Mouse (Mus musculus) stomach, embryonic 14.5 days (tissue): ENCODE data around the gene Lsm10. TPM values are rescaled to one million over a fixed set of nuclear protein-coding genes. Genes with fewer than 3 reads are reported as not detected.

Source experiments
- ATAC-seq: fragments of 200-750 bp; cut with Nextera tagmentation; 2 replicates; pipeline ENCODE4 v1.8.0; 2017; ENCODE audit warnings: low read depth, moderate TSS enrichment; ENCODE audit not compliant: insufficient number of reproducible peaks, insufficient read depth, low FRiP score
- H3K27ac ChIP-seq: fragments of 300-500 bp; sonication (generic); 2 replicates; pipeline ENCODE4 v1.5.1; 2014; ENCODE audit warnings: mild to moderate bottlenecking, low read length, moderate library complexity, mixed read lengths
- H3K27me3 ChIP-seq: fragments of 300-500 bp; sonication (generic); 2 replicates; pipeline ENCODE4 v1.6.1; 2014; ENCODE audit warnings: low read length, control low read depth, mixed read lengths; ENCODE audit not compliant: control insufficient read depth, insufficient read depth
- H3K36me3 ChIP-seq: fragments of 300-500 bp; sonication (generic); 2 replicates; pipeline ENCODE4 v1.6.1; 2014; ENCODE audit warnings: mild to moderate bottlenecking, control low read depth, low read length, moderate library complexity, mixed read lengths; ENCODE audit not compliant: control insufficient read depth, insufficient read depth
- H3K4me1 ChIP-seq: fragments of 300-500 bp; sonication (generic); 2 replicates; pipeline ENCODE4 v1.6.1; 2014; ENCODE audit warnings: low read length, control low read depth, mixed read lengths; ENCODE audit not compliant: control insufficient read depth, insufficient read depth
- H3K4me2 ChIP-seq: fragments of 300-500 bp; sonication (generic); replicated peaks from 2 replicates; pipeline ENCODE4 v1.6.1; 2014; ENCODE audit warnings: low read depth, low read length, control low read depth
- H3K4me3 ChIP-seq: fragments of 300-500 bp; sonication (generic); 2 replicates; pipeline ENCODE4 v1.5.1; 2014; ENCODE audit warnings: low read depth, low read length, control low read depth
- H3K9ac ChIP-seq: fragments of 300-500 bp; sonication (generic); replicated peaks from 2 replicates; pipeline ENCODE4 v1.6.1; 2014; ENCODE audit warnings: low read depth, mild to moderate bottlenecking, control low read depth, low read length, moderate library complexity, mixed read lengths
- H3K9me3 ChIP-seq: fragments of 300-500 bp; sonication (generic); 2 replicates; pipeline ENCODE4 v1.6.1; 2016; ENCODE audit warnings: low read depth, low read length, control low read depth; ENCODE audit not compliant: control insufficient read depth
- WGBS: fragments of 180-500 bp; shearing (Covaris S2); extraction: QIAGEN DNeasy Blood & Tissue Kit; methylation state at CpG from one replicate; pipeline ENCODE4 v1.1.7; 2014; 5-methylcytosine and 5-hydroxymethylcytosine counted together
- polyA plus RNA-seq: library from polyadenylated mRNA; unstranded; fragments of >200 nt; fragmentation: Nextera tagmentation; extraction: Ambion mirVana; gene quantifications from 2 replicates; pipeline ENCODE4 v1.2.1, GENCODE M21; 2014

The Lsm10 gene
- polyA plus RNA-seq, 1 experiment from 2014 or later = 57.5 TPM

DNA sequence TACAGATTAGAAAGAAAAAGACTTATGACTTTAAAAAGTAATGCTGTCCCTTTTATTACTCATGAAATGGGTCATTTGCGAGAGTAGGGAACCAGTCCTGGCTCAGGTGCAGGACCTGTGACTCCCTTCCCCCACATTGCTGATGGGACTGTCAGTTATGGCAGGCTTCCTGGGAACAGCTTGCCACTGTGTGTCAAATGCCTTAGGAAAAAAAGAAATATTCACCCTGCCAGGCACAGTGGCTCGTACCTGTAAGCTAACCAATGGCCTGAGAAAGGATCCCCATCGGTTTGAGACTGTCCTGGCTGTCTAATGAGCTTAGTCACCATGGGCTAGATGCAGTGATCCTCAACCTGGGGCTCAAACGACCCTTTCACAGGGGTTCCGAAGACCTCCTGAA, 23.6 kb downstream of the Lsm10 start:
- H3K9me3 ChIP-seq = no peaks in the 10 kb centered on the region
- H3K27me3 ChIP-seq = no peaks in the 10 kb centered on the region
- ATAC-seq = no peak
- H3K27ac ChIP-seq = no peak overlapping the region
- peaks cover 7% of the 10 kb centered on the region for H3K36me3 ChIP-seq
- WGBS = 89% methylated on average over 5 of the region's 5 CpGs
- H3K4me3 ChIP-seq = no peak overlapping the region
- no peak overlapping the region for H3K9ac ChIP-seq
- peaks cover 7% of the 10 kb centered on the region; the same call in 1 of the 2 replicates for H3K4me1 ChIP-seq
- H3K4me2 ChIP-seq = no peak overlapping the region

DNA sequence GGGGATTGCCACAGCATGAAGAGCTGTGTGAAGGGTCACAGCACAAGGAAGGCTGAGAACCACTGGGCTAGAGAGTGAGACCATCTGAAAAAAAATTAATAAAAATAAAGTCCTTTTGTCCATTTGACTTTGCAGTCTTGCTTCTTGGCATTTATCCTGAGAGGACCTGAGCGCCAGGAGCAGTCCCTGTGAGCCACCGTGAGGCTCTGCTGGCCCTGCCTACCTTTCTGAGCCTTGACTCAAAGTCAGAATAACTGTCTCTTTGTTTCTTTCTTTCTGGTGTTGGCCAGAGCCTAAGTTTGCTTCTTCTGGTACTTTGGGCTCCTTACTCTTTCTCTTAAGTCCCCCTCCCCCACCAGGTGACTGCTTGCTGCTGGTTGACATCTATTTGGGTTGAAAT, 24.1 kb downstream of the Lsm10 start:
- no peaks in the 10 kb centered on the region for H3K9me3 ChIP-seq
- H3K9ac ChIP-seq = no peak overlapping the region
- no peak overlapping the region for H3K4me3 ChIP-seq
- no peak overlapping the region for H3K4me2 ChIP-seq
- peaks cover 6% of the 10 kb centered on the region; the same call in 1 of the 2 replicates for H3K4me1 ChIP-seq
- H3K36me3 ChIP-seq = peaks cover 10% of the 10 kb centered on the region
- H3K27ac ChIP-seq = no peak overlapping the region
- 97% methylated on average over 2 of the region's 2 CpGs for WGBS
- no peaks in the 10 kb centered on the region for H3K27me3 ChIP-seq
- no peak for ATAC-seq

DNA sequence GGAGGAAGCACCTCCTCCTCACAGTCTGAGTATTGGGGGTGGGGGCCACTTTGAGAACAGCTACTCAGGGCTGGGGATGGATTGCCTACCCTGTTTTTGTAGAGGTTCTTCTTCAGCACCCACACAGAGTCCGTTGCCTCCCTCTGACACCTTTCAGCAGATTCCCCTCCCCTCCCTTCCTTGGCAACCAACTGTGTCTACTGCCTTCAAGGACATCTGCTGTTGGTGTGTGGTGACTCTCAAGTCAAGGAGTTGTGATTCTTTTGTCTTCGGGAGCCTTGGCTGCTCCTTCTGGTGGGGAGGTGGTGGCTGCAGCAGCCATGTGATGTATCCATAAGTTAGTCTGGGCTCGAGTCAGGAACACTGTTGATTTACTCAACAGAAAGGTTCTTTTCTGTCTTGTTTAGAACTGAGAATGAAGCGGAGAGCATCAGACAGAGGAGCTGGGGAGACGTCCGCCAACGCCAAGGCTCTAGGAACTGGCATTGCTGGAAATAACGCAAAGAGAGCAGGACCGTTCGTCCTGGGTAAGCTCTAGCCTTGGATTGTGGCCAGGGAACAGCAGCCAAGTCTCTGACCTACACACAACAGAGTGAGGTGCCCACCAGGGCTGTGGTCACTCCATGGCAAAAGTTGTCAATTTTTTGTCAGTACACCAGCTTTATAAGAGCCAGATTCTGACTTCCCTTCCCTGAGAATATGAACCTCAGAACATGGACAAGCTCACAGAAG, 27.1 kb downstream of the Lsm10 start:
- H3K27me3 ChIP-seq = no peaks in the 10 kb centered on the region
- ATAC-seq = no peak
- no peak overlapping the region for H3K9ac ChIP-seq
- no peaks in the 10 kb centered on the region for H3K9me3 ChIP-seq
- WGBS = 82% methylated on average over 10 of the region's 10 CpGs
- peaks cover 20% of the 10 kb centered on the region for H3K36me3 ChIP-seq
- no peak overlapping the region for H3K27ac ChIP-seq
- no peak overlapping the region for H3K4me3 ChIP-seq
- H3K4me2 ChIP-seq = no peak overlapping the region
- H3K4me1 ChIP-seq = no peaks in the 10 kb centered on the region

DNA sequence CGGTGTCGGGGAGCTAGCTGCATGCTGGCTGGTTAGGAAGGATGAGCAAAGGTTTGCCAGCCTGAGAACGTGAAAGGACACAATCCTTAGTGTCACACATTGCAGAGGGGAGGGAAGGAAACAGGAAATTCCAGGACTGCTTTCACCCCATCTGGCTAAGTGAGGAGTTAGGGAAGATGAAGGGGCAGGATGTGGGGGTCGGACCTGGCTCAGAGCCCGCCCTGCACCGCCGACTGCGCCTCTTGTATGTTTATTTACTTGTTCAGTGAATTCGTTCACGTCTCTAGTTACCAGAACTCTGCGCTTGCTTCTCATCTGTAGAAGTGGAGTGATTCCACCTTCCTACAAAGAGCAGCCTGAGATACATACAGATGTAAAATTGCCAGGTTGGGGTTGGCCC, 34.1 kb downstream of the Lsm10 start:
- Histone ChIP-seq H3K4me3 (no peak overlapping the region), H3K36me3 (peaks cover 30% of the 10 kb centered on the region), H3K4me1 (peaks cover 32% of the 10 kb centered on the region), H3K27me3 (no peaks in the 10 kb centered on the region), H3K9me3 (no peaks in the 10 kb centered on the region), H3K4me2 (0 out of 2 replicates have a peak overlapping the region, but pooled peaks have one; percentile 8), H3K27ac (peak overlapping the region; percentile 87), H3K9ac (no peak overlapping the region)
- peak; percentile 47; the same call in 1 of the 2 replicates for ATAC-seq
- WGBS = 26% methylated on average over 11 of the region's 11 CpGs

DNA sequence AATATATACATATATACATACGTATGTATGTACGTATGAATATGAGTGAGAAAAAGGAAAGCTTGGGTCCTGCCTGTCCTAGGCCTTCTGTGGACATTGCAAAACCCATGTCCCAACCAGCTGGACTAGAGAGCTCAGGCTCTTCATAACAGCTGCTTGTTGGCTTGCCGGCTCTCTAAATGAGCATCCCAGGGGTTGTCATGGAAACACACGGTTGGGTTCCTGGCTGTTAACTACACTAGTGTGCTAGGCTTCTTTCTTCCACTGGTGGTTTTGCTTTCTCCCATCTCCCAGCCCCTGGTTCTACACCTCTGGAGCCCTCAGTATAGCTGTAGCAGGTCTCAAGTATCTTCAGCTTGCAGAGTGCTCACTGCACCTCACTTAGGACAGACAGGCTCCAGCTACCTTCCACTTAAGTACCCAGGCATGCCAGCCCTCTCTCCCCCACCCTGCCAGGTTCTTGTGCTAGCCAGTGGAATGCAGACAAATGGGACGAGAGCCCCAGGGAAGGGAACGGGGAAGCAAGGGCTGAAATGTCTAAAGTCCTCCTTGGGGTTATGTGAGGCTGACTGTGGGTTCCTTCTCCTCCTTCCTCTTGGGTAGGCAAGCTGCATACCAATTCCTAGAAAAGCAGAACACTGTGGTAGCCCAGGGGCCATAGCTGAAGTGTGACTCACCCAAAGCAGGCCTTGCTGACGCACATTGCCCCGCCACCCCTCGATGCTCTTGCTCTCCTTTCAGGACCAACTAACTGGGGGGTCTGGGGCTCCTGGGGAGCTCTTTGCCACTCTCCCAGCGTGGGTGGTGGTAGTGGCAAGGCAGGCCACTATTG, 35.1 kb downstream of the Lsm10 start:
- Histone ChIP-seq H3K27ac (peak overlapping the region; percentile 87), H3K4me2 (no peak overlapping the region), H3K36me3 (peaks cover 23% of the 10 kb centered on the region), H3K4me3 (no peak overlapping the region), H3K4me1 (peaks cover 32% of the 10 kb centered on the region), H3K9ac (no peak overlapping the region), H3K9me3 (no peaks in the 10 kb centered on the region), H3K27me3 (no peaks in the 10 kb centered on the region)
- WGBS = 54% methylated on average over 10 of the region's 10 CpGs
- no peak for ATAC-seq

DNA sequence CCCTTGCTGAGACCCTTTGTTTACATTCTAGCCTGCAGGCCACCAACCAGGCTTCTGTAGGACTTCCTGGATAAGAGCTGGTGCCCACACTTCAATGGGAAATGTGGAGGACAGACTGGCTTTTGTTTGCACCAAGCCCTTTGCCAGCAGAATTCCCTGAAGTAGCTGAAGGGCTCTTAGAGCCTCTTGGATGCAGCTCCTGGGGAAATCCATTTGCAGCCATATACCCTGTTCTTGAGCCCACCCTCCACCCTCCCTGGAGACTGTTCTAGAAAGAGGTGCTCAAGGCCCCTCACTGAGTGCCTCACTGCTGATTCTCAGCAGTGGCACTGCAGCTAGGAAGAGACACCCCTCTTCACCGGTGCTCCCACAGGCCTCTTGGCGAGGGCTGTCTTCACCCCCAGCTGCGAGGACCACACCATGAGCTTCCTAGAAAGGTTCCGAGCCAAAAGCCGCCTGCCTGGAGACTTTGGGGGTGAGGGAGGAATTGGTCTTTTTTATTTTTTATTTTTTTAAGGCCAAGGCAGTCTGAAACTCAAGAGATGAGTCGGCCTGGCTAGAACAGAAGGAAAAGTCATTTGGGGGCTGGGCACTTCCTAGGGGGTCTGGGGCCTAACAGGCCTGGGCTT, 36.3 kb downstream of the Lsm10 start:
- no peak for ATAC-seq

DNA sequence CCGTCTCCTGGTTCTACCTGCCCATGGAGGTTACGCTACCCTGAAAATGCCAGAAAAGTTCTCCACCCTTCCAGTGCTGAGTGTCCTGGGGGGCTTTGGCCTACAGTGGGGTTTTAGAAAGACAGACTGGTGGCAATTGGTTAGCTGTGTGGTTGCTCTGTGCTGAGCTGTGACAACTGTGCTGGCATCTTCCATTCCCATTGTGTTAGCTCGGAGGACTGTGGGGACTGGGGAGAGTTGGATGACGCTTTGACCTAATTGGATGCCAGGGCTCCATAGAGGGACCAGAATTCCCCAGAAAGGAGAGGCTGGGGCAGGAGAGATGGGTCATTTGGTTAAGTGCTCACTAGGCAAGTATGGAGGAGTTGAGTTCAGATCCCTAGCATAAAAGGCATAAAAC, 37.8 kb downstream of the Lsm10 start:
- ATAC-seq = no peak
- Histone ChIP-seq H3K27ac (no peak overlapping the region), H3K36me3 (peaks cover 33% of the 10 kb centered on the region), H3K9ac (no peak overlapping the region), H3K4me1 (peaks cover 32% of the 10 kb centered on the region), H3K4me2 (no peak overlapping the region), H3K9me3 (no peaks in the 10 kb centered on the region), H3K4me3 (no peak overlapping the region), H3K27me3 (no peaks in the 10 kb centered on the region)
- 88% methylated on average over 4 of the region's 4 CpGs for WGBS

More for the DNA sequence above, 36.3 kb downstream of the Lsm10 start:
- Histone ChIP-seq H3K9me3 (no peaks in the 10 kb centered on the region), H3K4me2 (no peak overlapping the region), H3K9ac (no peak overlapping the region; the same call in 1 of the 2 replicates), H3K36me3 (peaks cover 30% of the 10 kb centered on the region), H3K27ac (no peak overlapping the region; the same call in 1 of the 2 replicates), H3K4me1 (peaks cover 32% of the 10 kb centered on the region), H3K27me3 (no peaks in the 10 kb centered on the region), H3K4me3 (no peak overlapping the region)
- WGBS = 78% methylated on average over 6 of the region's 6 CpGs

DNA sequence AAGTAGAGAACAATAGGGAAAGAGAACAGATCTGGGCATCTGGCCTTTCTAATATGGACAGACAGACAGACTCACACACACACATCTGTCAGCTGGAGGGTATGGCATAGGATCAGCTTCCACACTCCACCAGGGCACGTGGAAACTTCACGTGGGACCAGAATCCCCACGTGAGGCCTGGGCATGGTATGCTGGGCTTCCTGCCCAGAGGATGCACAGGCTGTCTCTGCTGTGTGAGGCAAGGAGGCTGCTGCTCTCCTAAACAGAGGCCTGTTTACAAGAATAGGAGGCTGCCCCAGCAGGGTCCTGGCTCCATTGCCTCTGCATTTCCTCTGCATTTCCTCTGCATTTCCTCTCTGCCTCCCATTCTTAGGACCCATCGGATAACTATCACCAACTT, 38.2 kb downstream of the Lsm10 start:
- Histone ChIP-seq H3K4me1 (peaks cover 32% of the 10 kb centered on the region), H3K4me2 (no peak overlapping the region), H3K27me3 (no peaks in the 10 kb centered on the region), H3K9ac (no peak overlapping the region), H3K27ac (no peak overlapping the region), H3K36me3 (peaks cover 30% of the 10 kb centered on the region), H3K9me3 (no peaks in the 10 kb centered on the region), H3K4me3 (no peak overlapping the region)
- no peak for ATAC-seq
- WGBS = 89% methylated on average over 4 of the region's 4 CpGs
